Mouse (Mus musculus) granulocyte monocyte progenitor cell, adult 5-6 weeks (primary cell): ENCODE measurements around the gene AW011738. TPM values are rescaled to one million over a fixed set of nuclear protein-coding genes. Genes with fewer than 3 reads are reported as not detected.

Source experiments
- ATAC-seq: replicated peaks from 2 replicates; pipeline ENCODE4 v1.8.0; 2016; ENCODE audit warnings: mild to moderate bottlenecking, moderate TSS enrichment, inconsistent platforms; ENCODE audit not compliant: poor library complexity, severe bottlenecking
- total RNA-seq, 2 experiments: library from RNA; stranded (forward) in 1 of 2; stranded (reverse) in 1 of 2; fragments of 200-712, 200-1000 nt in 1 of 2; fragments of >200 nt in 1 of 2; fragmentation: Nextera tagmentation in 1 of 2; gene quantifications; 2 replicates each; pipeline ENCODE4 v1.2.3; 2014 to 2017

The AW011738 gene
- total RNA-seq, 2 experiments from 2014 or later = 0.26 to 2.1 TPM

- ATAC-seq = peak; percentile 61
Observed at GRCm38 (mm10) chr4:156197131-156197828, 5.8 kb upstream of the AW011738 start, which contains the start of gene Agrn. TSS of gene Agrn (minus strand) at chr4:156197488.

- ATAC-seq = peak; percentile 86
Observed at GRCm38 (mm10) chr4:156197829-156198205, 5.3 kb upstream of the AW011738 start.

- ATAC-seq = 0 out of 2 replicates have a peak, but pooled peaks have one; percentile 9
Observed at GRCm38 (mm10) chr4:156200623-156201475, 2.3 kb upstream of the AW011738 start, which contains the start of gene Isg15. TSS of gene Isg15 (minus strand) at chr4:156200818.

- no peak for ATAC-seq
Observed at GRCm38 (mm10) chr4:156202462-156202893, 626 bp upstream of the AW011738 start.

GRCm38 (mm10) chr4:156203413-156204131 lies 468 bp downstream of the AW011738 start:
- ATAC-seq = peak; percentile 50

- ATAC-seq = no peak
Observed at GRCm38 (mm10) chr4:156208872-156209271, 5.8 kb downstream of the AW011738 start.

GRCm38 (mm10) chr4:156209963-156210635 lies 7.0 kb downstream of the AW011738 start:
- ATAC-seq = peak; percentile 86

- no peak for ATAC-seq
Observed at GRCm38 (mm10) chr4:156213134-156213533, 10.0 kb downstream of the AW011738 start.

GRCm38 (mm10) chr4:156215649-156216048 lies 12.5 kb downstream of the AW011738 start, which contains the start of gene Perm1:
TSS of gene Perm1 (plus strand) at chr4:156215868.
- ATAC-seq = no peak

GRCm38 (mm10) chr4:156216196-156216595 lies 13.1 kb downstream of the AW011738 start:
- no peak for ATAC-seq

- no peak for ATAC-seq
Observed at GRCm38 (mm10) chr4:156217022-156217669, 14.0 kb downstream of the AW011738 start.

GRCm38 (mm10) chr4:156217838-156218237 lies 14.7 kb downstream of the AW011738 start:
- ATAC-seq = no peak

- no peak for ATAC-seq
Observed at GRCm38 (mm10) chr4:156219936-156220335, 16.8 kb downstream of the AW011738 start.

- no peak for ATAC-seq
Observed at GRCm38 (mm10) chr4:156224276-156224675, 21.2 kb downstream of the AW011738 start.

- ATAC-seq = peak; percentile 27; the same call in 1 of the 2 replicates
Observed at GRCm38 (mm10) chr4:156227752-156228392, 24.8 kb downstream of the AW011738 start.

- ATAC-seq = peak; percentile 54; the same call in 1 of the 2 replicates
Observed at GRCm38 (mm10) chr4:156228393-156229024, 25.4 kb downstream of the AW011738 start.

GRCm38 (mm10) chr4:156234021-156234501 lies 31.0 kb downstream of the AW011738 start:
- no peak for ATAC-seq

GRCm38 (mm10) chr4:156234701-156235213 lies 31.7 kb downstream of the AW011738 start, which contains the start of gene Plekhn1:
TSS of gene Plekhn1 (minus strand) at chr4:156234857.
- ATAC-seq = peak; percentile 15; the same call in 1 of the 2 replicates
